Mouse (Mus musculus) stomach, postnatal 0 days (tissue): ENCODE data around the gene Magi1.

Experiments used
- CTCF ChIP-seq: IDR thresholded peaks from 2 replicates; pipeline ENCODE4 v1.5.1; 2016; ENCODE audit warnings: antibody characterized with exemption, low read depth, mild to moderate bottlenecking, moderate library complexity
- EP300 ChIP-seq: optimal IDR thresholded peaks from 2 replicates; pipeline ENCODE3; 2016; ENCODE audit warnings: antibody characterized with exemption

DNA sequence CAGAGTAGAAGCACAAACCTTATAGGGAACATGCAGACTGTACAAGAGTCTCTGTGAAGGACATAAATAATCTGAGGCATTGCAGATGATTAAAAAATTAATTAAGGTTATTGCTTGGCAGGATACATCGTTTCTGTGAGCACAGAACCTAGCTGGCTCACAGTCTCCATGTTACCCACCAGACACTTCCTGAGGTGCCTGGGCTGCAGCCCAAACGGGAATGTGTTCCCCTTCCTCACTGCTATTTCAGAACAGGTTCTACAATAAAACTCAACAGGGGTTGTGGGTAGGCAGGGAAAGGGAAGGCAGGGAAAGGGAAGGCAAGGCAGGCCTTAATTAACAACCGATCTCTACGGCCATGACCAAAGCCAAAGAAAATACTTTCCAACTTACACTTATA, 483.3 kb downstream of the Magi1 start:
- TF ChIP-seq CTCF, result no peak
- TF ChIP-seq EP300, result no peak
